Mouse (Mus musculus): ENCODE data around the gene Apol7a. TPM values are rescaled to one million over a fixed set of nuclear protein-coding genes. Genes with fewer than 3 reads are reported as not detected.

Gene Apol7a
- total RNA-seq, 2 experiments from 2014 or later: 0.39 to 0.50 TPM

DNA sequence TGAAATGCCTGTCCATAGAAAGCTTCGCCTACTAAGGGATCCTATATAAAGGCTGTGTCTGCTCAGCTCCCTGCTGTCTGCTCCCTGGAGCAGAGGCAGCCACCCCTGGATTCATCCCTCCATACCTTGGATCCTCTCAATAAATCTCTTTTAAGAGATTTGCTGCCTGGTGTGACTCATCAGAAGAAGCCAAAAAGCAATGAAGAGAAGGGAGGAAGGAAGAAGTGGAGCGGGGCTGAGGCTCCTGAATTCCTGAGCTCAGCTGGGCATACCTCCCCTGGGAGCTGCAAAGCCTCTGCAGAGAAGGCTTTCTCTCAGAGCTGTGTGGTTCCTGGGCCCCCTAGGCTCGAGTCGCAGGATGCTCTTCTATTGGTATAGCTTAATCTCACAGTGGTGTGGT, 19.0 kb downstream of the Apol7a start:
- intact Hi-C loops (cut with DNase I): no loop called here
- no peak for DNase-seq (ENCODE audit: low spot score in 2 of 2)

GRCm38 (mm10) chr15:77377419-77377818, 21.5 kb downstream of the Apol7a start:
- no peak for DNase-seq (ENCODE audit: low spot score in 2 of 2)
- intact Hi-C loops (cut with DNase I): no loop called here

- intact Hi-C loops (cut with DNase I): no loop called here
- DNase-seq (ENCODE audit: low spot score in 2 of 2): no peak
These were observed 22.0 kb downstream of the Apol7a start for GRCm38 (mm10) chr15:77376920-77377319.

DNA sequence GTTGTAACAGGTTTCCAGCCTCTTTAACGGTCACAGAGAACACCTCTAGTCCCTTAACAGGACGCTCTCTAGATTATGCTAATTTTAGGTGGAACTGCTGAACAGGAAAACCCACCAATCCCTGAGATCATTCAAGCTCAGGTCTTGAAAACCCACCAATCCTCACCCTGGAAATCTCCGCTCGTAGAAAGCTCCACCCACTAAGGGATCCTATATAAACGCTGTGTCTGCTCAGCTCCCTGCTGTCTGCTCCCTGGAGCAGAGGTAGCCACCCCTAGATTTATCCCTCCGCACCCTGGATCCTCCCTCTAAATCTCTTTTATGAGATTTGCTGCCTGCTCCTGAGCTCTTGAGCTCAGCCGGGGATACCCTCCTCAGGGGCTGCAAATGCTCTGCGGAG, 28.3 kb downstream of the Apol7a start:
- intact Hi-C loops (cut with DNase I): no loop called here
- DNase-seq (ENCODE audit: low spot score in 2 of 2): no peak

GRCm38 (mm10) chr15:77369981-77370380, 28.9 kb downstream of the Apol7a start:
- intact Hi-C loops (cut with DNase I): loop anchor here (5.0 to 10.0 kb wide), 2 partner anchors 123 to 295 kb away; no protein-coding TSS in a partner anchor
- DNase-seq (ENCODE audit: low spot score in 2 of 2): no peak

DNA sequence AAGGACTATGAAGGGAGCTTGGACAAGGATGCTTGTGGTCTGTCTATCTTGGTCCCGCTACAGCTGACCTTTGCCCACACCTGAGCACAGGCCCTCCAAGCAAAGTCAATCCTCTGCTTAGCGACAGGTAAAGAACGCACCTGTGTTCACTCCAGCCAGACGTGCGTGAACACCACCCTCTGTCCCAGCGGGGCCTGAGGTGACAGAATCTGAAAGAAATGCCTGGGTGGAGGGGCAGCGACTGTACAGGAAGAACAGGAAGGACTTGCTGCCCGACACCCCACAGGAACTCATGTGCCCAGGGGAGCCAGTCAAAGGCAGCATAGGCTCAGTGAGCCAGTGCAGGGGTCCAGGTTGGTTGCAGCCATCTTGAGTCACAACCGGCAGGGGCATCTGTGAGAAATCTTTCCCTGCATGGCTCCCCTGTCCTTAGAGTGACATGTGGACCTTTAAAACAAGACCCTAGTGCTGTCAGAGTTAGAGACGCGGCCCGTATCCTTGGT, 30.0 kb downstream of the Apol7a start:
- intact Hi-C loops (cut with DNase I): loop anchor here (5.0 to 10.0 kb wide), 2 partner anchors 122 to 294 kb away; no protein-coding TSS in a partner anchor
- DNase-seq (ENCODE audit: low spot score in 2 of 2): no peak

DNA sequence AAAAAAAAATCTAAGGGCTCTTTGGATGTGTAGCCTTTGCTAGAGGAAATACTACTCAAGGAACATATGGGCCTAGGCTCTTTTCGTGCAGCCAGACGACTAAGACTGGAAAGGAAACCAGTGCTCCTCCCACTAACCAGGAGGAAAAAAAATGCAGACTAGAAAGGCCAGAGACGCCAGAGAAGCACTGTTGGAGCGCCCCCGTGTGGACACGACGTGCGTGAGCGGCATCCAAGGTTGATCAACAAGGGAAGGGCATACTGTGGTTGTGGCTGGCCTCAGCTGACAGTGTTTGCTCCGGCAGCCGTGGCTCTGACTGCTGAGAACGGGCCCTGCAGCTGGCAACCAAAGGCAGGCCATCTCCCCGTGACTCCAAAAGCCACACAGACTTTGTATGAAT, 30.8 kb downstream of the Apol7a start:
- DNase-seq (ENCODE audit: low spot score in 2 of 2): peak; percentile 93 to 95
- intact Hi-C loops (cut with DNase I): loop anchor here (5.0 to 10.0 kb wide), 2 partner anchors 121 to 293 kb away; no protein-coding TSS in a partner anchor

DNA sequence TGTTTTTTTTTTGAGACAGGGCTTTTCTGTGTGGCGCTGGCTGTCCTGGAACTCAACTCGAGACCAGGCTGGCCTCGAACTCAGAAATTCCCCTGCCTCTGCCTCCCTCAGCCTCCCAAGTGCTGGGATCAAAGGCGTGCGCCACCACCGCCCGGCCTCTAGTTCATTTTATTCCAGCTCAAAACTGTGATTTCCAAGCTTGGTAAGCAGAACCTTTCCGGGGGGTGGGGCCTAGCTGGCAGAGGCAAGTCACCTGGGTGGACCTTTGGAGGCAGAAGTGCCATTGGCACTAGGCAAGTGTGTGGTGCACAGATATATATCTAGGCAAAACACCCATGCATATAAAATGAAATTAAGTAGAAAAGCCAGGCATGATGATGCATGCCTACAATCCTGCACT, 31.4 kb downstream of the Apol7a start:
- peak in 1 of 2 experiments; percentile 19 for DNase-seq (ENCODE audit: low spot score in 2 of 2)

DNA sequence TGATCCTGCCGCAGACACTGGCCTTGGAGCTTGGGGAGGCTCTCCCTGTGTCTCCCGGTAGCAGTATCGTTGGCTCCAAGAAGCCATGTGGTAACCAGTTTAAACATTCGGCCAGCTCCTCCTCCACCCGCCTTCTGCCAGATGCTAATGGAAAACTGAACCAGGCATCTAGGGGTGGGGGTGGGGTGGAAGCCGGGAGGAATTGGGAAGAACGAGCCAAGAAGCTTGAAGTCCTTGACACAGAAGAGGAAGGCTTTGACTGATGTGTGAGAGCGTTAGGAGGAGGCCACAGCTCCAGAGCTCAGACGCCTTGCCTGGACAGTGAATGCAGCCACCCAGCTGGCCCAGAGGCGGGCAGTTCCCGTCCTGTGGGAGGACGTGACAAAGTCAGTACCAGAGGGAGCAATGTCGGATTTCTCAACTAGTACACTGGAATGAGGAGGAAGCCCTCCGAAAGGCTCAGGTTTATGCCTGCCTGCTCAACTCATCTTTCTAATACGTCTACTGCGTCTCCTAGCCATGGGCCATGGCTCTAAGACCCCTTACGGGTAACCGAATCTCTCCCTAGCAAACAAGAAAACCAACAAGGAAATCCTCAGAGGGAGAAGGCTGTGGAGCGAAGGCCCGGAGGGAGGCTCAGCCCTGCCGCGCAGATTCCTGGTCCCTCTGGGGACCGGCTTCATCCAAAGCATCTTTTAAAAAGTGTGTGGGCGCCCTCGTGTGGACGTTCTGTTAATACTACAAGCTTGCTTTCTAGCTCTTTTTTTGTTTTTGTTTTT, 32.0 kb downstream of the Apol7a start:
- peak; percentile 80 to 82 for DNase-seq (ENCODE audit: low spot score in 2 of 2)
- intact Hi-C loops (cut with DNase I): loop anchor here (2.0 to 10.0 kb wide), 3 partner anchors 60 to 292 kb away; partner anchors contain the start of gene Rbfox2

More for the DNA sequence above, 31.4 kb downstream of the Apol7a start:
- intact Hi-C loops (cut with DNase I): loop anchor here (2.0 to 10.0 kb wide), 3 partner anchors 61 to 293 kb away; partner anchors contain the start of gene Rbfox2

GRCm38 (mm10) chr15:77365700-77366570, 33.0 kb downstream of the Apol7a start:
- intact Hi-C loops (cut with DNase I): loop anchor here (2.0 to 10.0 kb wide), 3 partner anchors 59 to 291 kb away; partner anchors contain the start of gene Rbfox2
- no peak for DNase-seq (ENCODE audit: low spot score in 2 of 2)

DNA sequence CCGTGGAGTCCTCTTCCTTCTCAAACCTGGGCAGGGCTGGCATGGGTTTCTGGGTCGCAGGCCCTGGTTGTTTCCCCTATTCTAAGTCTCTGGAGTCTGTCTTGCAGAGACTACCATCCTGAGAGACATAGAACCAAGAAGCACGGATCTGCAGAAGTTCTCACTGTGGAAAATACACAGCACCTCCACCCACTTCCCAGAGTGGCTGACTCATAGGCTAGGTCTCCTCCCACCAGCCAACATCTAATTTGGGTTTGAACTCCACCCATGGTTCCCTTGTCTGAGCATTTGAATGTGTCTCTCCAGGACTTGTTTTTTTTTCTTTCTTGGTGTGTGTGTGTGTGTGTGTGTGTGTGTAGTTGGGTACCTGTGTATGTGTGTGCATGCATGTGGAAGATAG, 34.9 kb downstream of the Apol7a start:
- peak; percentile 68 to 74 for DNase-seq (ENCODE audit: low spot score in 2 of 2)
- intact Hi-C loops (cut with DNase I): loop anchor here (5.0 to 10.0 kb wide), 2 partner anchors 97 to 289 kb away; no protein-coding TSS in a partner anchor

DNA sequence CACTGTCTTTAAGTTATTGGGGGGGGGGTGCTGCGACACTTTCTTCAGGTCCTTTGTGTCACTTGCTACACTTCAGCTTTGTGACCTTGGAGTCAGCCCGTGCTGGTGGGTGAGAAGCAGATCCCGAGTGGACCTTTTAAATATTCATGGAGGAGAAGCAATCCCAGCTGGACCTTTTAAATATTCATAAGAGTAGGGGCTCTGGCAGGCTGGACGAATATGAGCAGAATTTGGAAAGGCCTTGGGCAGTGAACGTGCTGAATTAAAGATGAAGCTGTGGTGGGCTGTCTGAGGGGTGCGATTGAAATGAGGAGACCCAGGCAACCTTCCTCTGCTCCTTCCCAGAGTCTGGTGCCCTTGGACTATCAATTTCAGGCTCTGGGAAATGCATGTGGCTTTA, 35.3 kb downstream of the Apol7a start:
- intact Hi-C loops (cut with DNase I): loop anchor here (5.0 to 10.0 kb wide), 2 partner anchors 96 to 289 kb away; no protein-coding TSS in a partner anchor
- DNase-seq (ENCODE audit: low spot score in 2 of 2): no peak

DNA sequence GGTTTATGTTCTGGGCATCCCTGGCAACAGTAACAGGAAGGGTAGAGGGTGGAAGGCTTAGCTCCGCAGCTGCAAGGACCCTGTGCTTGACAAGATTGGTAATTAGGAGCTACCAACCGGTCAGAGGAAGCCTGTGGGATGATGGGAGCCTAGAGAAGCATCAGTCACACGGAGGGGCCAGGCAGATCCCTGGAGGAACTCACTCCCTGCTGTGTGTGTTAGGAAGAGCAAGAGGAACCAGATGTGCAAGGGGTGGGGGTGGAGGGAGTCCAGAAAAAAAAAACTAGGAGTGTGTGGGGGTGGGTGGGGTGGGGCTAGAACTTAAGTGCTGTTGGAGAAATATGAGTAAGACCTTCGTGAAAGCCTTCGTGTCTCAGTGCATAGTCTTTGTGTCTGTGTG, 36.0 kb downstream of the Apol7a start:
- intact Hi-C loops (cut with DNase I): loop anchor here (5.0 to 10.0 kb wide), 2 partner anchors 96 to 288 kb away; no protein-coding TSS in a partner anchor

DNA sequence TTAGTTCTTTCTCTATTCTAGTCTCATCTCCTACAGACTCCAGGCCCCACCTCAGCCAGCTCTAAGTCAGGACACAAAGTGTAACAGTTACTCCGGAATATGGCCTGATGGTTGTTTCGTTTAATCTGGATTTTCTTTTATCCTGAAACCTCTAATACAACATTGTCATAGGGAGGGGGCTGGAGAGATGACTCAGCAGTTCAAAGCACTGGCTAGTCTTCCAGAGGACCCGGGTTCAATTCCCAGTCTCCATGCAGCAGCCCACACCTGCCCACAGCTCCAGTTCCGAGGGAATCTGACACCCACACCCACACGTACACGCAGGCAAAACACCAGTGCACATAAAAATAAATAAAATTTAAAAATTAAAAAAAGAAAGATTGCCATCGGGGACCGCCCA, 39.0 kb downstream of the Apol7a start:
- intact Hi-C loops (cut with DNase I): loop anchor here (2.0 to 10.0 kb wide), 5 partner anchors 93 to 388 kb away; no protein-coding TSS in a partner anchor
- no peak for DNase-seq (ENCODE audit: low spot score in 2 of 2)

More for the DNA sequence above, 36.0 kb downstream of the Apol7a start:
- DNase-seq (ENCODE audit: low spot score in 2 of 2): no peak

DNA sequence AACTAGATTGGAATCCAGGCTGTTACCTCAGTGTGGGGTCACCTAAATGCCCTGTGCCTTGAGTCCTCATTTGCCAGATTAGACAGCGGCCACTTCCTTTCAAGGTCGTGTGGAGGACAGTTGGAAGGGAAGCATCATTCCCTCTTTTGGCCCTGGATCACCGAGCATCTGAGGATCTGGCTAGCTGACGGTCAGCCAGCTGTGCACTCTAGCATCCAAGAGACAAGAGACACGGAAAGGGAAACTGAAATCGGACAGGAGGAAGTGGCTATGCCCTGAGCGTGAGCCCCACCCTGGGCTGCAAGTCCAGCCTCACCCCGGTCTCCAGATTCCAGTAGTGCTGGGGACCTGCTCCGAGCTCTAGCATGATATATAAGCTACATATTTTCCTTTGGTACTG, 39.4 kb downstream of the Apol7a start:
- intact Hi-C loops (cut with DNase I): loop anchor here (2.0 to 5.0 kb wide), 3 partner anchors 135 to 387 kb away; no protein-coding TSS in a partner anchor
- DNase-seq (ENCODE audit: low spot score in 2 of 2): no peak

DNA sequence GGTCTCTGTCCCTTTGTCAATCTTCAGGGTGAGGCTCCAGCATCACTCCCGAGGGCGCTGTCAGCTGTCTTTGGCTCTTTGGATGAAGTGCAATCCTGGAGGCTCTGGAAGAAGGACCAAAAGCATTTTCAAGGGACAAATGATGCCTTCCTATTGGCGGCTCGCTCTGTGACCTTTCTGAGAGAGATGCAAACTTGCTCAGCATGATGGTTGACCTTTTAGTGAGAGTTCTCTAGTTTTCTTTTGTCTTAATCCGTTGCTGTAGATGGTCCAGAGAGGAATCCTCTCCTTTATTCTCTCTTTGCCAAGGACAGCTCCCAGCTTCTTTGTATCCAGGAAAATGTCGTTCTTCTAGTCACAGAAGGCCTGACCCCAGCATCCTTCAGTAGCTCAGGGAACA, 39.8 kb downstream of the Apol7a start:
- no peak for DNase-seq (ENCODE audit: low spot score in 2 of 2)
- intact Hi-C loops (cut with DNase I): loop anchor here (2.0 to 5.0 kb wide), 3 partner anchors 134 to 387 kb away; no protein-coding TSS in a partner anchor

- intact Hi-C loops (cut with DNase I): loop anchor here (2.0 to 5.0 kb wide), 3 partner anchors 134 to 386 kb away; no protein-coding TSS in a partner anchor
- DNase-seq (ENCODE audit: low spot score in 2 of 2): peak; percentile 87 to 88
These were observed 40.4 kb downstream of the Apol7a start for GRCm38 (mm10) chr15:77358320-77359040.

GRCm38 (mm10) chr15:77356248-77356810, 42.6 kb downstream of the Apol7a start:
- peak; percentile 65 to 74 for DNase-seq (ENCODE audit: low spot score in 2 of 2)
- intact Hi-C loops (cut with DNase I): loop anchor here (5.0 kb wide), 1 partner anchor 384 kb away; no protein-coding TSS in a partner anchor

Data from left cerebral cortex, postnatal 36 days (tissue).